In genomic region chr13:54242380-54242779, GRCm38 (mm10) we compare ENCODE assay signal across 9 mouse cellular contexts. TPM values are rescaled to one million over a fixed set of nuclear protein-coding genes. Genes with fewer than 3 reads are reported as not detected.
DNase-seq lines count a peak whose midpoint lies in the region; ATAC-seq and TF ChIP-seq lines count a peak whose summit lies in the region.
"Had no signal": no experiment of that assay in that cellular context is flagged by ENCODE, and none has a peak within 500 bp of the region (broad histone marks: within the 10 kb centered on the region; RNA-seq: fewer than 3 reads in every experiment).

No protein-coding gene starts in this region.

- no peaks in the 10 kb centered on the region for H3K9me3 ChIP-seq in hindbrain, postnatal 0 days (ENCODE audit: low read length)
- no peaks in the 10 kb centered on the region for H3K9me3 ChIP-seq in hindbrain, embryonic 13.5 days
- H3K9me3 ChIP-seq in forebrain, embryonic 10.5 days: no peaks in the 10 kb centered on the region
- H3K9me3 ChIP-seq: embryonic facial prominence, embryonic 13.5 days had no signal

- no peaks in the 10 kb centered on the region for H3K36me3 ChIP-seq in hindbrain, postnatal 0 days (ENCODE audit: insufficient read depth, low read length)
- H3K36me3 ChIP-seq in hindbrain, embryonic 13.5 days: no peaks in the 10 kb centered on the region
- H3K36me3 ChIP-seq in forebrain, embryonic 10.5 days (replicated peaks): no peaks in the 10 kb centered on the region
- H3K36me3 ChIP-seq: embryonic facial prominence, embryonic 13.5 days had no signal

- no peak overlapping the region for H3K4me2 ChIP-seq in hindbrain, postnatal 0 days (ENCODE audit: low read depth, low read length)
- no peak overlapping the region for H3K4me2 ChIP-seq in hindbrain, embryonic 13.5 days
- H3K4me2 ChIP-seq: embryonic facial prominence, embryonic 13.5 days had no signal

- H3K27ac ChIP-seq in hindbrain, postnatal 0 days: no peak overlapping the region
- H3K27ac ChIP-seq in hindbrain, embryonic 13.5 days: no peak overlapping the region
- no peak overlapping the region for H3K27ac ChIP-seq in forebrain, embryonic 10.5 days
- H3K27ac ChIP-seq: embryonic facial prominence, embryonic 13.5 days had no signal

- no peaks in the 10 kb centered on the region for H3K27me3 ChIP-seq in hindbrain, postnatal 0 days (ENCODE audit: insufficient read depth, low read length)
- peaks cover 9% of the 10 kb centered on the region; the same call in 1 of the 2 replicates for H3K27me3 ChIP-seq in hindbrain, embryonic 13.5 days
- H3K27me3 ChIP-seq in forebrain, embryonic 10.5 days (ENCODE audit: poor library complexity, severe bottlenecking): peaks cover 5% of the 10 kb centered on the region; the same call in 1 of the 2 replicates

- H3K4me1 ChIP-seq in hindbrain, postnatal 0 days (ENCODE audit: insufficient read depth, low read length): 0 out of 2 replicates have a peak, but pooled peaks cover 4% of the 10 kb centered on the region
- H3K4me1 ChIP-seq in hindbrain, embryonic 13.5 days (replicated peaks): peaks cover 8% of the 10 kb centered on the region; the same call in 1 of the 2 replicates
- no peaks in the 10 kb centered on the region for H3K4me1 ChIP-seq in forebrain, embryonic 10.5 days

- 65% methylated on average over 5 of the region's 5 CpGs for WGBS in hindbrain, postnatal 0 days
- 67% methylated on average over 5 of the region's 5 CpGs for WGBS in hindbrain, embryonic 13.5 days
- WGBS in forebrain, embryonic 10.5 days: 72% methylated on average over 5 of the region's 5 CpGs

- H3K4me3 ChIP-seq in hindbrain, postnatal 0 days (ENCODE audit: low read length): no peak overlapping the region
- H3K4me3 ChIP-seq in hindbrain, embryonic 13.5 days: no peak overlapping the region
- H3K4me3 ChIP-seq in forebrain, embryonic 10.5 days: no peak overlapping the region
- H3K4me3 ChIP-seq: embryonic facial prominence, embryonic 13.5 days had no signal

- peak; percentile 28 for TF ChIP-seq CTCF in hindbrain, postnatal 0 days (IDR thresholded peaks at IDR 0.05; ENCODE audit: low read depth)

- no peak overlapping the region for H3K9ac ChIP-seq in hindbrain, postnatal 0 days (replicated peaks; ENCODE audit: low read length)
- no peak overlapping the region for H3K9ac ChIP-seq in hindbrain, embryonic 13.5 days
- H3K9ac ChIP-seq: embryonic facial prominence, embryonic 13.5 days had no signal

- no peak for DNase-seq in hindbrain, postnatal 0 days (ENCODE audit: low spot score)
- DNase-seq in CD4-positive, CD25-positive, alpha-beta regulatory T cell, adult 2 months (ENCODE audit: low read depth, low spot score): peak; percentile 80
- DNase-seq in T-cell, adult 2 months (ENCODE audit: low spot score): peak; percentile 35
- peak; percentile 58 for DNase-seq in lung, postnatal 14 days
- no peak for DNase-seq in ovary, postnatal 14 days (ENCODE audit: low spot score)
- no peak for DNase-seq in forebrain, embryonic 10.5 days (ENCODE audit: extremely low spot score, low spot score)
- DNase-seq in c-Kit-positive CD71-positive TER-119-positive erythroid progenitor cells, embryonic 14.5 days (ENCODE audit: low spot score): no peak

- no peak for ATAC-seq in hindbrain, postnatal 0 days
- ATAC-seq in hindbrain, embryonic 13.5 days (ENCODE audit: low FRiP score): no peak

RNA-seq across cellular contexts. Expression of gene Hrh2, which starts 50.5 kb away (rescaled TPM):
- 1.8 and 2.9 TPM in 2 replicates for total RNA-seq in hindbrain, postnatal 0 days (2014; rRNA removed)
- polyA plus RNA-seq in hindbrain, postnatal 0 days (2015; fragmentation: Nextera tagmentation; extraction: Ambion mirVana): 0.78 and 0.98 TPM in 2 replicates
- 0.45 and 0.53 TPM in 2 replicates for polyA plus RNA-seq in hindbrain, embryonic 13.5 days (2015; fragmentation: Nextera tagmentation; extraction: Ambion mirVana)
- polyA plus RNA-seq in forebrain, embryonic 10.5 days (2016; fragmentation: Nextera tagmentation; extraction: Ambion mirVana): 0.06 TPM in 1 of 2 replicates, not detected in the other
- polyA plus RNA-seq: embryonic facial prominence, embryonic 13.5 days had no signal

Comparison
In these comparisons a context has a peak if more than half of its experiments do, and no peak if none do; other contexts are left out.
1. DNase-seq: peak in CD4-positive, CD25-positive, alpha-beta regulatory T cell, adult 2 months (single experiment), T-cell, adult 2 months (single experiment) and lung, postnatal 14 days (single experiment); none in hindbrain, postnatal 0 days (single experiment), ovary, postnatal 14 days (single experiment), forebrain, embryonic 10.5 days (single experiment) and c-Kit-positive CD71-positive TER-119-positive erythroid progenitor cells, embryonic 14.5 days (single experiment).